Mouse (Mus musculus) neural tube, embryonic 11.5 days (tissue): Measurements from ENCODE around the gene Xrcc6. TPM values are rescaled to one million over a fixed set of nuclear protein-coding genes. Genes with fewer than 3 reads are reported as not detected.

Source experiments
- ATAC-seq: fragments of 200-750 bp; cut with Nextera tagmentation; 2 replicates; pipeline ENCODE4 v1.8.0; 2017; ENCODE audit warnings: moderate number of reproducible peaks, mild to moderate bottlenecking, moderate TSS enrichment, moderate library complexity; ENCODE audit not compliant: insufficient read depth, low FRiP score, low TSS enrichment
- DNase-seq: peaks from one replicate; pipeline ENCODE4 v3.0.0-alpha.2; 2015; ENCODE audit warnings: low spot score
- H3K27ac ChIP-seq: fragments of 300-500 bp; sonication (generic); 2 replicates; pipeline ENCODE4 v1.5.1; 2014; ENCODE audit warnings: low read depth, mild to moderate bottlenecking, low read length
- H3K27me3 ChIP-seq: fragments of 300-500 bp; sonication (generic); 2 replicates; pipeline ENCODE4 v1.6.1; 2014; ENCODE audit warnings: mild to moderate bottlenecking, low read length, mixed read lengths; ENCODE audit not compliant: control insufficient read depth, insufficient read depth
- H3K36me3 ChIP-seq: fragments of 300-500 bp; sonication (generic); 2 replicates; pipeline ENCODE4 v1.6.1; 2014; ENCODE audit warnings: mild to moderate bottlenecking, low read length, moderate library complexity, mixed read lengths; ENCODE audit not compliant: control insufficient read depth, insufficient read depth
- H3K4me1 ChIP-seq: fragments of 300-500 bp; sonication (generic); 2 replicates; pipeline ENCODE4 v1.6.1; 2014; ENCODE audit warnings: low read length, mixed read lengths; ENCODE audit not compliant: control insufficient read depth, insufficient read depth
- H3K4me2 ChIP-seq: fragments of 300-500 bp; sonication (generic); 2 replicates; pipeline ENCODE4 v1.6.1; 2014; ENCODE audit warnings: low read depth, mild to moderate bottlenecking, moderate library complexity
- H3K4me3 ChIP-seq: fragments of 300-500 bp; sonication (generic); 2 replicates; pipeline ENCODE4 v1.5.1; 2014; ENCODE audit warnings: low read depth, low read length
- H3K9ac ChIP-seq: fragments of 300-500 bp; sonication (generic); 2 replicates; pipeline ENCODE4 v1.6.1; 2014; ENCODE audit warnings: mild to moderate bottlenecking, low read length
- H3K9me3 ChIP-seq: fragments of 300-500 bp; sonication (generic); 2 replicates; pipeline ENCODE4 v1.6.1; 2016; ENCODE audit warnings: low read length; ENCODE audit not compliant: control insufficient read depth
- WGBS: fragments of 180-500 bp; shearing (Covaris S2); extraction: QIAGEN DNeasy Blood & Tissue Kit; methylation state at CpG from one replicate; pipeline ENCODE4 v1.1.7; 2014; 5-methylcytosine and 5-hydroxymethylcytosine counted together
- polyA plus RNA-seq: library from polyadenylated mRNA; unstranded; fragments of >200 nt; fragmentation: Nextera tagmentation; extraction: Ambion mirVana; gene quantifications from 2 replicates; pipeline ENCODE4 v1.2.1, GENCODE M21; 2014

The Xrcc6 gene
- 73.2 and 73.8 TPM in 2 replicates for polyA plus RNA-seq

DNA sequence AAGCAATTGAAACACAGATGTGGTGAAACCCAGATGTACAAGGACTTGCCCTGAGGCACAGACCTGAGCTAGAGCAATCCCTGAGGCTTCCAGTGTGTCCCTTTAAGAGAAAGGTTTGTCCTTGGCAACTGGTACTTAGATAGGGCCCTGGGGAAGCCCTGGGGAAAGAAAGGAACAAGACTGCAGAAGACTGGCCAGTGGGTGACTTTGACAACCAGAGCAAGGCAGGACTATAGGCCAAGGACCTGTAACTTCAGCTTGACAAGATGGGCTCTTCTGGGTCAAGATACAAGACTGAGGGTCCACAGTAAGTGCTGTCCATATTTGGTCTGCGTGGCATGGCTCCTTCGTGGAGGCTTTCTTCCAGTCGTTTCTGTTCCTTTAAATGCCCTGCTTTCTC, at the start of gene Xrcc6:
Gene Xrcc6 (plus strand): TSS at position 190 of the 400 bp plus-strand sequence.
- Histone ChIP-seq H3K4me1 (no peaks in the 10 kb centered on the region), H3K9ac (no peak within 1 kb of the TSS), H3K27ac (no peak within 1 kb of the TSS), H3K4me2 (no peak within 1 kb of the TSS), H3K4me3 (no peak within 1 kb of the TSS), H3K36me3 (no peaks in the 10 kb centered on the region), H3K9me3 (no peaks in the 10 kb centered on the region), H3K27me3 (no peaks in the 10 kb centered on the region)
- WGBS, result 82% methylated on average over 3 of the region's 3 CpGs
- DNase-seq, result no peak
- no peak for ATAC-seq

DNA sequence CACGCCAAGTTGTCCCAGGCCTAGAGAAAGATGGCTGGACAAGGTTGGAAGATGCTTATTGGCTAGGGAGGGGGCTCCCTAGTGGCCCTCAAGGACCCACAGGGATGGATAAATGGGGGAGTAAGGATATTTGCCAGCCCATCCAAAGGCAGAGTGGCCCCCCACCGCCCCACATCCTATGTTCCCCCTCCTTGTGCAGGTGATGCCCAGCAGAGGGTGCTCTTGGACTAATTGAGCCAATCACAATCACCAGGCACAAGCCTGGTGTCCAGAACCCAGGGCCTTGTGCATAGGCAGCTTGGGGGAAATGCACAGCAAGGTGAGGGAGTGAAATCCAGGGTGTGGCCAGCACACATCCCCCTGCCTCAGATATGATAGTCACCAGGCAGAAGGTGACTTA, 49.4 kb upstream of the Xrcc6 start:
- Histone ChIP-seq H3K36me3 (no peaks in the 10 kb centered on the region), H3K9me3 (no peaks in the 10 kb centered on the region), H3K4me2 (peak overlapping the region; percentile 39), H3K27me3 (no peaks in the 10 kb centered on the region), H3K4me3 (no peak overlapping the region), H3K4me1 (peaks cover 14% of the 10 kb centered on the region), H3K9ac (no peak overlapping the region), H3K27ac (no peak overlapping the region)
- DNase-seq (peak; percentile 57), ATAC-seq (no peak)
- 32% methylated on average over 2 of the region's 2 CpGs for WGBS

GRCm38 (mm10) chr15:81939157-81939715, 48.4 kb upstream of the Xrcc6 start:
- 92% methylated on average over 10 of the region's 10 CpGs for WGBS
- no peak for ATAC-seq
- no peak overlapping the region for H3K27ac ChIP-seq
- H3K36me3 ChIP-seq, result no peaks in the 10 kb centered on the region
- no peak overlapping the region for H3K4me3 ChIP-seq
- DNase-seq, result no peak
- no peaks in the 10 kb centered on the region for H3K27me3 ChIP-seq
- peaks cover 19% of the 10 kb centered on the region for H3K4me1 ChIP-seq
- H3K9ac ChIP-seq, result no peak overlapping the region
- no peaks in the 10 kb centered on the region for H3K9me3 ChIP-seq
- no peak overlapping the region for H3K4me2 ChIP-seq

GRCm38 (mm10) chr15:81939774-81940173, 47.9 kb upstream of the Xrcc6 start:
- Histone ChIP-seq H3K9me3 (no peaks in the 10 kb centered on the region), H3K27me3 (no peaks in the 10 kb centered on the region), H3K36me3 (no peaks in the 10 kb centered on the region), H3K4me1 (peaks cover 19% of the 10 kb centered on the region), H3K4me3 (no peak overlapping the region), H3K27ac (no peak overlapping the region), H3K9ac (no peak overlapping the region), H3K4me2 (no peak overlapping the region)
- no peak for DNase-seq
- no peak for ATAC-seq
- 88% methylated on average over 4 of the region's 4 CpGs for WGBS

- no peak overlapping the region for H3K4me2 ChIP-seq
- H3K36me3 ChIP-seq, result no peaks in the 10 kb centered on the region
- no peaks in the 10 kb centered on the region for H3K27me3 ChIP-seq
Observed at GRCm38 (mm10) chr15:81940219-81940618, 47.4 kb upstream of the Xrcc6 start.

GRCm38 (mm10) chr15:81941010-81941409, 46.6 kb upstream of the Xrcc6 start:
- Histone ChIP-seq H3K27ac (no peak overlapping the region), H3K9ac (no peak overlapping the region), H3K4me3 (no peak overlapping the region), H3K36me3 (no peaks in the 10 kb centered on the region), H3K4me2 (no peak overlapping the region), H3K9me3 (no peaks in the 10 kb centered on the region), H3K4me1 (peaks cover 19% of the 10 kb centered on the region), H3K27me3 (no peaks in the 10 kb centered on the region)
- no peak for ATAC-seq
- WGBS, result 93% methylated on average over 2 of the region's 2 CpGs
- DNase-seq, result no peak

More at GRCm38 (mm10) chr15:81940219-81940618, 47.4 kb upstream of the Xrcc6 start:
- H3K27ac ChIP-seq, result no peak overlapping the region
- DNase-seq (no peak), ATAC-seq (no peak)
- no peak overlapping the region for H3K4me3 ChIP-seq
- peaks cover 19% of the 10 kb centered on the region for H3K4me1 ChIP-seq
- WGBS, result 90% methylated on average over 5 of the region's 5 CpGs
- H3K9ac ChIP-seq, result no peak overlapping the region
- no peaks in the 10 kb centered on the region for H3K9me3 ChIP-seq

DNA sequence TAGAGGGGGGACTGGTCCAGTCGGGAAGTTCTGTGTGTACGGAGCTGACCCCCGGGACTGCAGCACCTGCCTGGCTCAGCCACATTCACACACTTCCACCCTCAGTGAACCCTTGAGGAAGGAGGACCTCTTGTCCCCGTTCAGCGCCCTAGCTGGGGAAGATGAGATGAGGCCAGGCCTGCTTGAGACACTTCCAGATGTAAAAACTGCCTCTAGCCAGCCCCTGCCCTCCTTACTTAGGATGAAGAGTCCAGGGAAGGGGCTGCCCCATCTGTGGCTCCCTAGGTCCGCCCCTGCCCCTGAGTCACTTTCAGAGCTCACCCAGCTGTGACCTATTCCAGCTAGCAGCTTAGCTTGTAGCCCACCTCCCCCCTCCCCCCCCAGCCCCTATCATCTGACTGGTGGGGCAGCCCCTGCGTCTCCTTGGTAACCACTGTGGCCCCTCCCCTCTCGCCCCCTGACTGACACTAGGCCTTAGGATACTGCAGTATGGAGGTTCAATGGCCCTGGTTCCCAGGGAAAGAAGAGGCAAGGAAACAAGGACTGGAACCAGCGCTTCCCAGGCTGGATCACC, 44.4 kb upstream of the Xrcc6 start:
- peaks cover 7% of the 10 kb centered on the region; the same call in 1 of the 2 replicates for H3K4me1 ChIP-seq
- no peak overlapping the region; the same call in 1 of the 2 replicates for H3K9ac ChIP-seq
- H3K27me3 ChIP-seq, result no peaks in the 10 kb centered on the region
- no peak overlapping the region for H3K4me3 ChIP-seq
- ATAC-seq (peak; percentile 73; the same call in 1 of the 2 replicates), DNase-seq (peak; percentile 79)
- H3K36me3 ChIP-seq, result no peaks in the 10 kb centered on the region
- 0 out of 2 replicates have a peak overlapping the region, but pooled peaks have one; percentile 12 for H3K4me2 ChIP-seq
- WGBS, result 10% methylated on average over 9 of the region's 9 CpGs
- H3K27ac ChIP-seq, result peak overlapping the region; percentile 78; the same call in 1 of the 2 replicates
- H3K9me3 ChIP-seq, result no peaks in the 10 kb centered on the region

DNA sequence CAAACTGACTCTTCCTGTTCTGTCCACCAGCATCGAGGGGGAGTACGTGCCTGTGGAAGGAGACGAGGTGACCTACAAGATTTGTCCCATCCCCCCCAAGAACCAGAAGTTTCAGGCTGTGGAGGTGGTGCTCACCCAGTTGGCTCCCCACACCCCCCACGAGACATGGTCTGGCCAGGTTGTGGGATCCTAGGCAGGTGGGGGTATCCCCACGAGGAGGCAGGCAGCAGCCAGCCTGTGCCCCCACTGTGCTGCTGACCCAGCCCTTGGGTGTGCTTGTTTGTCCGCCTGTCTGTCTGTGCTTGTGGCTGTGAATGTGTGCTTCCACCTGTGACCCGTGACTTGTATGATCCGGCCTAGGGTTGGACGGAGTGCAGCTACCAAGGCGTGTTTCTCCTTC, 38.6 kb upstream of the Xrcc6 start:
- DNase-seq (no peak), ATAC-seq (no peak)
- Histone ChIP-seq H3K36me3 (no peaks in the 10 kb centered on the region), H3K4me3 (no peak overlapping the region), H3K4me2 (no peak overlapping the region), H3K9ac (no peak overlapping the region; the same call in 1 of the 2 replicates), H3K4me1 (no peaks in the 10 kb centered on the region), H3K27me3 (no peaks in the 10 kb centered on the region), H3K9me3 (no peaks in the 10 kb centered on the region), H3K27ac (no peak overlapping the region)
- 88% methylated on average over 10 of the region's 10 CpGs for WGBS
